Mouse (Mus musculus) bone marrow, adult 2 months (tissue): ENCODE data around the gene Hspb9.

ENCODE experiments used
- CTCF ChIP-seq: fragments of 200-500 bp; IDR thresholded peaks from 2 replicates; pipeline ENCODE4 v1.5.1; 2011; ENCODE audit warnings: low read length, control low read depth; ENCODE audit not compliant: control insufficient read depth, insufficient read depth
- POLR2A ChIP-seq: fragments of 200-500 bp; IDR thresholded peaks from 2 replicates; pipeline ENCODE4 v1.6.1; 2011; ENCODE audit warnings: low read depth, mild to moderate bottlenecking, control low read depth, low read length, borderline replicate concordance; ENCODE audit not compliant: control insufficient read depth

DNA sequence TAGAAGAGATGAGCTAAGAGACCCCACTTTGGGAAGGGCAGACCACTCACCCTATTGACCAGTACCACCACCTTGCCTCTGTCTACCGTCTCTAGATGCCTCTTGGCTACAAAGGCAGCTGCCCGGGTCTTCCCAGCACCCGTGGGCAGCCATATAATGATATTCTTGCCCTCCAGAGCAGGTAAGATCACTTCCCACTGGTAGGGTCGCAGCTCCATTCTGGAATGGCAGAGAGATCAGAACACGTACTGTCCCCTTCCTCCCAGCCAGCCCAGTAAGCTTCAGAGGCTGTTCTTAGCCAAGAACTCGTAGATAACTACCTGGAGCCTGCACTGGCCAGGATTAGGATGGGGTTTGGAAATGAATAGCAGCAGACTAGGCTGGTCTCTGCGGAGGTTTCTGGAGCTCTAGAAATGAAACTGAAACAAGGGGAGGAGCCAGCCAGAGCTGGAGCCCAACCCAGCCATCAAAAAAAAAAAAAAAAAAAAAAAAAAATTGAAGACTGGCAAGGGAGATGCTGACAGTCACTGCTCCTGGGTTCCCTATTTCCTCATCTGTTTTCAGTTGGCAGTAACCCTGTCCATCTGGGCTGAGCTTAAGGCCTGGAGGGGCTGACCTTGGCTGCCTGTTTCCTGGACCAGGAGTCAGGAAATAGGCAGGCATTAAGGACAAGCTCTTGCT, 9.7 kb upstream of the Hspb9 start, which contains the start of gene Dhx58:
- TF ChIP-seq CTCF = no peak
- TF ChIP-seq POLR2A = no peak
